Mouse (Mus musculus): Measurements from ENCODE around the gene Arhgap44.

- TF ChIP-seq CTCF (IDR thresholded peaks at IDR 0.05) (no peak), POLR2A (IDR thresholded peaks at IDR 0.05; ENCODE audit: insufficient read depth, low read depth, low read length) (no peak), EP300 (IDR thresholded peaks at IDR 0.05; ENCODE audit: insufficient read depth, low read depth, low read length) (no peak)
Measured at GRCm38 (mm10) chr11:65107151-65107550, 55.6 kb downstream of the Arhgap44 start.

Data from heart, adult 2 months (tissue).